Mouse (Mus musculus) neural tube, embryonic 14.5 days (tissue): ENCODE measurements around the gene Zfp609. TPM values are rescaled to one million over a fixed set of nuclear protein-coding genes. Genes with fewer than 3 reads are reported as not detected.

Source experiments
- ATAC-seq: fragments of 200-750 bp; cut with Nextera tagmentation; 2 replicates; pipeline ENCODE4 v1.8.0; 2017; ENCODE audit warnings: low read depth, mild to moderate bottlenecking, moderate TSS enrichment, moderate library complexity
- H3K27ac ChIP-seq: fragments of 300-500 bp; sonication (generic); 2 replicates; pipeline ENCODE4 v1.5.1; 2014; ENCODE audit warnings: low read depth, mild to moderate bottlenecking, control low read depth, low read length, moderate library complexity, mixed read lengths
- H3K27me3 ChIP-seq: fragments of 300-500 bp; sonication (generic); 2 replicates; pipeline ENCODE4 v1.6.1; 2014; ENCODE audit warnings: low read length; ENCODE audit not compliant: control insufficient read depth, insufficient read depth
- H3K36me3 ChIP-seq: fragments of 300-500 bp; sonication (generic); 2 replicates; pipeline ENCODE4 v1.6.1; 2014; ENCODE audit warnings: low read length, mixed read lengths; ENCODE audit not compliant: control insufficient read depth, insufficient read depth
- H3K4me1 ChIP-seq: fragments of 300-500 bp; sonication (generic); 2 replicates; pipeline ENCODE4 v1.6.1; 2014; ENCODE audit warnings: low read length; ENCODE audit not compliant: control insufficient read depth, insufficient read depth
- H3K4me2 ChIP-seq: fragments of 300-500 bp; sonication (generic); 2 replicates; pipeline ENCODE4 v1.6.1; 2014; ENCODE audit warnings: mild to moderate bottlenecking, low read depth, low read length, control low read depth
- H3K4me3 ChIP-seq: fragments of 300-500 bp; sonication (generic); 2 replicates; pipeline ENCODE4 v1.5.1; 2014; ENCODE audit warnings: low read depth, low read length, control low read depth, mixed read lengths
- H3K9ac ChIP-seq: fragments of 300-500 bp; sonication (generic); replicated peaks from 2 replicates; pipeline ENCODE4 v1.6.1; 2014; ENCODE audit warnings: low read depth, mild to moderate bottlenecking, control low read depth, low read length, mixed read lengths
- H3K9me3 ChIP-seq: fragments of 300-500 bp; sonication (generic); 2 replicates; pipeline ENCODE4 v1.6.1; 2016; ENCODE audit warnings: low read length; ENCODE audit not compliant: control insufficient read depth
- WGBS: fragments of 180-500 bp; shearing (Covaris S2); extraction: QIAGEN DNeasy Blood & Tissue Kit; methylation state at CpG from one replicate; pipeline ENCODE4 v1.1.7; 2014; 5-methylcytosine and 5-hydroxymethylcytosine counted together
- polyA plus RNA-seq: library from polyadenylated mRNA; unstranded; fragments of >200 nt; fragmentation: Nextera tagmentation; extraction: Ambion mirVana; gene quantifications from 2 replicates; pipeline ENCODE4 v1.2.1, GENCODE M21; 2014

Gene Zfp609
- polyA plus RNA-seq, result 8.9 and 10.1 TPM in 2 replicates

DNA sequence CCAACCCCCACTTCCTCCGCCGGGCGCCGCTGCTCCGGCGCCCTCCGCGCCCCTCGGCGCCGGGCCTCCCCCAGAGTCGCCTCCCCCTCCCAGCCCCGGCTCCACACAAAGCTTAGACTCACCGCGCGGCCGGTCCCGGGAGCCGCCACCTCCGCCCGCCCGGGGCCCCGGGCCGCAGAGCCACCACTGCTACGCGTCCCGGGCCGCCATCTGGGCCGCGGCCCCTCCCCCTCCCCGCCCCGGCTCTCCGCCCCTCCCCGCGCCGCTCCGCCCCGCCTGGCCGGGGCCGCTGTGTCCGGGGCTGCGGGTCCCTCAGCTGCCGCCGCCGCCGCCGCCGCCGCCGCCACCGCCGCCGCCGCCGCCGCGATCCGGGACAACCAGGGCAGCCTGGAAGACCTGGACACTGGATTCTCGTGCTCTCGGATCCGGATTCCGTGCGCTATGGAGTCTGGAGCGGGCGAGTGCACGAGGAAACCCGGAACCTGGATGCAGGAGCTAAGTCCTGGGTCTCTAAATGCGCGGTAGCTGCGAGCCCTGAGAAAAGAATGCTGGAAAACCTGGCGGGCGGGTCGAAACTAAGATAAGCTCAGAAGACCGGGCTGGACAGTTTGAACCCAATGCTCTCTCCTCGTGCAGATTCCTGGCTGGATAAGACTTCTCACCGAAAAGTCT lies at the start of gene Zfp609:
TSS of gene Zfp609 (minus strand) at position 221 of the 672 bp plus-strand sequence.
- 1% methylated on average over 34 of the region's 76 CpGs for WGBS
- Histone ChIP-seq H3K36me3 (no peaks in the 10 kb centered on the region), H3K27ac (peak within 1 kb of the TSS; percentile 99), H3K4me1 (peaks cover 35% of the 10 kb centered on the region), H3K9ac (peak within 1 kb of the TSS; percentile 93), H3K4me3 (peak within 1 kb of the TSS; percentile 80), H3K4me2 (peak within 1 kb of the TSS; percentile 86), H3K27me3 (no peaks in the 10 kb centered on the region), H3K9me3 (no peaks in the 10 kb centered on the region)
- peak; percentile 88 for ATAC-seq

- no peak overlapping the region for H3K4me2 ChIP-seq
- no peak overlapping the region for H3K9ac ChIP-seq
- no peak overlapping the region for H3K27ac ChIP-seq
- WGBS, result 64% methylated on average over 1 of the region's 1 CpGs
- no peak overlapping the region for H3K4me3 ChIP-seq
- H3K27me3 ChIP-seq, result no peaks in the 10 kb centered on the region
- H3K36me3 ChIP-seq, result peaks cover 22% of the 10 kb centered on the region
- no peaks in the 10 kb centered on the region for H3K9me3 ChIP-seq
- H3K4me1 ChIP-seq, result no peaks in the 10 kb centered on the region
- ATAC-seq, result no peak
Measured at GRCm38 (mm10) chr9:65859656-65860055, 32.3 kb upstream of the Zfp609 start.

GRCm38 (mm10) chr9:65850203-65850602 lies 22.8 kb upstream of the Zfp609 start:
- H3K36me3 ChIP-seq, result peaks cover 6% of the 10 kb centered on the region
- 13% methylated on average over 1 of the region's 1 CpGs for WGBS
- ATAC-seq, result no peak

GRCm38 (mm10) chr9:65848154-65848553 lies 20.8 kb upstream of the Zfp609 start:
- Histone ChIP-seq H3K27ac (peak overlapping the region; percentile 28; the same call in 1 of the 2 replicates), H3K4me2 (no peak overlapping the region), H3K36me3 (peaks cover under 1% of the 10 kb centered on the region), H3K9ac (no peak overlapping the region), H3K27me3 (no peaks in the 10 kb centered on the region), H3K9me3 (no peaks in the 10 kb centered on the region), H3K4me1 (peaks cover 14% of the 10 kb centered on the region; the same call in 1 of the 2 replicates), H3K4me3 (no peak overlapping the region)
- ATAC-seq, result no peak

More at GRCm38 (mm10) chr9:65850203-65850602, 22.8 kb upstream of the Zfp609 start:
- Histone ChIP-seq H3K27ac (no peak overlapping the region), H3K4me2 (no peak overlapping the region), H3K4me1 (peaks cover 7% of the 10 kb centered on the region; the same call in 1 of the 2 replicates), H3K9ac (no peak overlapping the region), H3K4me3 (no peak overlapping the region), H3K9me3 (no peaks in the 10 kb centered on the region), H3K27me3 (no peaks in the 10 kb centered on the region)

- ATAC-seq, result peak; percentile 60; the same call in 1 of the 2 replicates
- Histone ChIP-seq H3K4me1 (peaks cover 14% of the 10 kb centered on the region; the same call in 1 of the 2 replicates), H3K9me3 (no peaks in the 10 kb centered on the region), H3K27me3 (no peaks in the 10 kb centered on the region), H3K4me3 (no peak overlapping the region), H3K9ac (no peak overlapping the region), H3K4me2 (no peak overlapping the region), H3K36me3 (no peaks in the 10 kb centered on the region), H3K27ac (peak overlapping the region; percentile 57; the same call in 1 of the 2 replicates)
- WGBS, result 30% methylated on average over 7 of the region's 7 CpGs
Measured at GRCm38 (mm10) chr9:65844421-65845165, 17.2 kb upstream of the Zfp609 start.

- Histone ChIP-seq H3K9me3 (no peaks in the 10 kb centered on the region), H3K27me3 (no peaks in the 10 kb centered on the region), H3K36me3 (no peaks in the 10 kb centered on the region), H3K4me2 (no peak overlapping the region), H3K27ac (no peak overlapping the region), H3K9ac (no peak overlapping the region), H3K4me1 (peaks cover 2% of the 10 kb centered on the region; the same call in 1 of the 2 replicates), H3K4me3 (no peak overlapping the region)
- ATAC-seq, result no peak
- 96% methylated on average over 1 of the region's 1 CpGs for WGBS
Measured at GRCm38 (mm10) chr9:65839841-65840240, 12.5 kb upstream of the Zfp609 start.

- Histone ChIP-seq H3K36me3 (no peaks in the 10 kb centered on the region), H3K4me2 (no peak overlapping the region), H3K9ac (no peak overlapping the region), H3K27me3 (no peaks in the 10 kb centered on the region), H3K9me3 (no peaks in the 10 kb centered on the region), H3K4me1 (no peaks in the 10 kb centered on the region), H3K4me3 (no peak overlapping the region), H3K27ac (no peak overlapping the region)
- ATAC-seq, result no peak
Measured at GRCm38 (mm10) chr9:65836916-65837315, 9.6 kb upstream of the Zfp609 start.

- Histone ChIP-seq H3K27ac (no peak overlapping the region), H3K27me3 (no peaks in the 10 kb centered on the region), H3K4me3 (no peak overlapping the region), H3K9me3 (no peaks in the 10 kb centered on the region), H3K9ac (no peak overlapping the region), H3K4me1 (no peaks in the 10 kb centered on the region), H3K4me2 (no peak overlapping the region), H3K36me3 (no peaks in the 10 kb centered on the region)
- ATAC-seq, result no peak
- 36% methylated on average over 10 of the region's 10 CpGs for WGBS
Measured at GRCm38 (mm10) chr9:65834628-65835354, 7.4 kb upstream of the Zfp609 start.
